Mouse (Mus musculus) lung, adult 2 months (tissue): ENCODE measurements at regions not wholly inside any gene's neighbourhood (a gene's known extent, or its start where the extent isn't known, plus 50 kb on each side); places are given as distances from the start of the nearest gene placed in this dataset.

Experiments
- DNase-seq: peaks from one replicate; pipeline ENCODE4 v3.0.0; 2022
- H3K4me1 ChIP-seq: fragments of 200-500 bp; 2 replicates; pipeline ENCODE4 v1.6.1; 2011; ENCODE audit warnings: low read length; ENCODE audit not compliant: control insufficient read depth, insufficient read depth
- H3K4me3 ChIP-seq: fragments of 200-500 bp; replicated peaks from 2 replicates; pipeline ENCODE3; 2011; ENCODE audit warnings: low read depth, mild to moderate bottlenecking, control low read depth, low read length; ENCODE audit errors: extremely low read depth
- CTCF ChIP-seq: fragments of 200-500 bp; IDR thresholded peaks from 2 replicates; pipeline ENCODE4 v1.5.1; 2011; ENCODE audit warnings: mild to moderate bottlenecking, low read length, control low read depth; ENCODE audit not compliant: insufficient read depth
- POLR2A ChIP-seq: fragments of 200-500 bp; IDR thresholded peaks from 2 replicates; pipeline ENCODE4 v1.6.1; 2011; ENCODE audit warnings: low read depth, mild to moderate bottlenecking, control low read depth, low read length, borderline replicate concordance; ENCODE audit errors: extremely low read depth
- WGBS: fragments of 180-500 bp; shearing (Covaris S2); methylation state at CpG from one replicate; pipeline ENCODE4 v1.1.7; 2018; 5-methylcytosine and 5-hydroxymethylcytosine counted together

- DNase-seq = no peak
- TF ChIP-seq POLR2A (no peak), CTCF (no peak)
- no peaks in the 10 kb centered on the region for H3K4me1 ChIP-seq
- no peak overlapping the region for H3K4me3 ChIP-seq
- WGBS = 33% methylated on average over 5 of the region's 5 CpGs
Measured at GRCm38 (mm10) chr15:13275326-13275725, 101.9 kb upstream of the Cdh6 start.

- Histone ChIP-seq H3K4me1 (no peaks in the 10 kb centered on the region), H3K4me3 (no peak overlapping the region)
- no peak for TF ChIP-seq POLR2A
- TF ChIP-seq CTCF = no peak
- WGBS = 83% methylated on average over 5 of the region's 5 CpGs
- DNase-seq = no peak
Measured at GRCm38 (mm10) chr15:13274366-13275067, 101.0 kb upstream of the Cdh6 start.

- no peak for DNase-seq
- Histone ChIP-seq H3K4me3 (no peak overlapping the region), H3K4me1 (no peaks in the 10 kb centered on the region)
- TF ChIP-seq POLR2A (no peak), CTCF (no peak)
- WGBS = 86% methylated on average over 11 of the region's 11 CpGs
Measured at GRCm38 (mm10) chr15:13246053-13246696, 72.7 kb upstream of the Cdh6 start.

- Histone ChIP-seq H3K4me1 (no peaks in the 10 kb centered on the region), H3K4me3 (no peak overlapping the region)
- TF ChIP-seq POLR2A (no peak), CTCF (no peak)
- no peak for DNase-seq
- WGBS = 32% methylated on average over 14 of the region's 14 CpGs
Measured at GRCm38 (mm10) chr15:13244306-13244705, 70.8 kb upstream of the Cdh6 start.

- no peak for DNase-seq
- H3K4me3 ChIP-seq = no peak overlapping the region
- no peaks in the 10 kb centered on the region for H3K4me1 ChIP-seq
- TF ChIP-seq POLR2A (no peak), CTCF (no peak)
- 63% methylated on average over 4 of the region's 4 CpGs for WGBS
Measured at GRCm38 (mm10) chr15:13243561-13243960, 70.1 kb upstream of the Cdh6 start.

- TF ChIP-seq CTCF = no peak
- no peak for TF ChIP-seq POLR2A
- Histone ChIP-seq H3K4me3 (no peak overlapping the region), H3K4me1 (no peaks in the 10 kb centered on the region)
- 78% methylated on average over 7 of the region's 7 CpGs for WGBS
- no peak for DNase-seq
Measured at GRCm38 (mm10) chr15:13240931-13241330, 67.5 kb upstream of the Cdh6 start.

- 66% methylated on average over 8 of the region's 8 CpGs for WGBS
- Histone ChIP-seq H3K4me1 (no peaks in the 10 kb centered on the region), H3K4me3 (no peak overlapping the region)
- no peak for DNase-seq
- TF ChIP-seq POLR2A = no peak
- no peak for TF ChIP-seq CTCF
Measured at GRCm38 (mm10) chr15:13236869-13237507, 63.5 kb upstream of the Cdh6 start.

GRCm38 (mm10) chr15:13232567-13233259 lies 59.2 kb upstream of the Cdh6 start:
- TF ChIP-seq CTCF = no peak
- TF ChIP-seq POLR2A = no peak
- H3K4me1 ChIP-seq = no peaks in the 10 kb centered on the region
- DNase-seq = no peak
- WGBS = 84% methylated on average over 5 of the region's 5 CpGs
- no peak overlapping the region for H3K4me3 ChIP-seq

GRCm38 (mm10) chr15:13231550-13231949 lies 58.1 kb upstream of the Cdh6 start:
- Histone ChIP-seq H3K4me1 (no peaks in the 10 kb centered on the region), H3K4me3 (no peak overlapping the region)
- 33% methylated on average over 4 of the region's 4 CpGs for WGBS
- no peak for TF ChIP-seq CTCF
- TF ChIP-seq POLR2A = no peak
- no peak for DNase-seq
